Mouse (Mus musculus): ENCODE data around the gene Stx4a. TPM values are rescaled to one million over a fixed set of nuclear protein-coding genes. Genes with fewer than 3 reads are reported as not detected.

Stx4a gene
- total RNA-seq, 1 experiment from 2014 or later: 93.0 TPM

DNA sequence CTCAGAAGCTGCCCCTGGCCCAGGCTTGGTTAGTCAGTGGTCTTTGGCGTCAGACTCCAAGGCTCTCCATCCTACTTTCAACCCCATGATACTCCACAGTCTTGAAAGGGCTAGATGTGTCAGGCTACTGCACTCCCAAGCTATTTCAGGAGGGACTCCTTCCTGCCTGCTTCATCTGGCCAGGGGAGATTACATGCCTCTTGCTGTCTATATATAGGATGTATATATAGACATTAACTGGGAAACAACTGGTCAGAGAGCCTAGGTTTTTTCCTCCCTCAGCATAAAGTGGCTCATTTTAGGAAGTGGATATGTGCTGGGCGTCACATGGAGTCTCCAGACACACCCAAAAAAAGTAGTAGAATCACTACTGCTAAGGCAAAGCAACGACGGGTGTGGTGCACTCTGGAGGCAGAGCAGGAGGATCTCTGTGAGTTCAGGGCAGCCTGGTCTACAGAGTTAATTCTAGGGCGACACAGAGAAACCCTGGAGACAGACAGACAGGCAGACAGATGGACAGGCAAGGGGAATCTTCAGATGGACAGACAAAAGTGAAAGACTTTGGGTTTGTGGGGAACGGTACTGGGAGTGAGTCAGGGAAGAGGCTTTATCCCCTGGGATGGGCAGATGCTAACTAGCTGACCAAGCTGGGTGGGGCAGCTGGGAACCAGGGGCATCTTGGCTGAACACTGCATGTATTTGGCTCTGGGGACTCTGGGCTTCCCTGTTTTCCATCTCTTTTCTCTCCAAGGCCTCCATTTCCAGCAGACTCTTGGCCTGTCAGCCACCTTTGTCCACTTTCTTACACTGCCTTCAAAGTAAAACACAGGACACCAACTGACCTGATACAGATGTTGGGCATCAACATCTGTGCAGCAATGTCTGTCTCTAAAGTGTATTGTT lies 26.1 kb downstream of the Stx4a start:
- ATAC-seq (ENCODE audit: extremely low read depth, insufficient number of reproducible peaks, low FRiP score, poor library complexity, severe bottlenecking): no peak

DNA sequence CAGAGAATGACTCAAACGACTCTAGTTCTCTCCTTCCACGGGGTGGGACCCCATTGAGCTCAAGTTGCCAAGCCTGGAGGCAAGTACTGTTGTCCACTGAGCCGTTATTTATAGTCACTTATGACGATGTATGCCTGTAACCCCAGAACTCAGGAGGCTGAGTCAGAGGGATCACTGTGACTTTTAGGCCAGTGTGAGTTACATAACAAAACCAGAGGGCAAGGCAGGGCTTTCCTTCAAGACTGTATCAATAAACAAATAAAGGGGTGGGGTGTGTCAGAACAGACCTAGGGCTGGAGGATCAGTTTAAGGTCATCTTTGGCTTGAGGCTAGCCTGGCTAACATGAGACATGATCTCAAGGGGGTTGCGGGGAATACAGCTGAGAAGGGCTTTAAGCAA lies 26.8 kb downstream of the Stx4a start:
- ATAC-seq (ENCODE audit: extremely low read depth, insufficient number of reproducible peaks, low FRiP score, poor library complexity, severe bottlenecking): no peak

DNA sequence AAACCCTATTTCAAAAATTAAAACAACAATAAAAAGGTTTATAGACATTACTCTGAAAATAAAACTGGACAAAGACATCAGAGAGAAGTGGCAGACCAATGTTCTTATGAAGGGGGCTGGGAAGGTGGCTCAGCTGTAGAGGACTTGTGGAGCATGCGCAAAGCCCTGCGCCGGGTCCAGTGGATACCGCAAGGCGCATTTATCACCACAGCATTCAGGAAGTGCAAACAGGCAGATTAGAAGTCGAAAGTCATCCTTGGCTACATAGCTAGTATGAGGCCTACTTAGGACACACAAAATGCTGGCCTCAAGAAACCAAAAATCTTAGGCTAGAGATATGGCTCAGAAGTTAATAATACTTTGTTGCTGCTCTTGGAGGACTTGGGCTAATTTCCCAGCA lies 34.2 kb downstream of the Stx4a start:
- no peak for ATAC-seq (ENCODE audit: extremely low read depth, insufficient number of reproducible peaks, low FRiP score, poor library complexity, severe bottlenecking)

DNA sequence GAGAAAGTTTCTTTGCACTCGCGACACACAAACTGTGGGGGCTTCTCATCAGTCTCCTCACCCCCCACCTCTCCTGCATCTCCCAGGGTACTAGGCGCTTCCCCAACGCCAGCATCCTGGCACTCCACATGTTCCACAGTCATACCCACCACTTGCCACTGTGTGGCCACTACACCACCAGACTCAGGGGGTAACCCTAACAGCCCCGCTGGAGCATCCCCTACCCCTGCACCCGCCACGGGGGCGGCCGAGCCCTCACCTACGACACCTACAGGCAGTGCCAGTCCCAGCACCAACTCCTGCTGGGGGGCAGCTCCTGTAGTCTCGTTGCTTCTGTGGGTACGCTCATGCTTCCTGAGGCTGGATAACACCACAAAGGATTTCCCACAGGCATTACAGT lies 42.3 kb downstream of the Stx4a start:
- ATAC-seq (ENCODE audit: extremely low read depth, insufficient number of reproducible peaks, low FRiP score, poor library complexity, severe bottlenecking): no peak

DNA sequence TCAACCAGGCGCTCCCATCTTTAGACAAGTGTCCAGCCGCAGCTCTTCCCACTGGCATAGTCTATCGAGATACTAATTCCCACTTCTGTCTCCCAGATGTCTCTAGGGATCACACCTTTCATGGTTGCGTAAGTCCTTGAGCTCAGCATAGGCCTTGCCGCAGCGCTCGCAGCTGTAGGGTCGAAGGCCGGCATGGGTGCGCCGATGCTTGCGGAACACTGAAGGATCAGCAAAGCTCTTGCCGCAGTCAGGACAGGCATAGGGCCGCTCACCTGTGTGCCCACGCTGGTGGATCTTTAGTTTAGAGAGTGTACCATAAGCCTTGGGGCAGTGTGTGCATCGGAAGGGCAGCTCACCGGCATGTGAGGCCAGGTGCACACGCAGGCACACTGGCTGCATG lies 43.5 kb downstream of the Stx4a start:
- no peak for ATAC-seq (ENCODE audit: extremely low read depth, insufficient number of reproducible peaks, low FRiP score, poor library complexity, severe bottlenecking)

DNA sequence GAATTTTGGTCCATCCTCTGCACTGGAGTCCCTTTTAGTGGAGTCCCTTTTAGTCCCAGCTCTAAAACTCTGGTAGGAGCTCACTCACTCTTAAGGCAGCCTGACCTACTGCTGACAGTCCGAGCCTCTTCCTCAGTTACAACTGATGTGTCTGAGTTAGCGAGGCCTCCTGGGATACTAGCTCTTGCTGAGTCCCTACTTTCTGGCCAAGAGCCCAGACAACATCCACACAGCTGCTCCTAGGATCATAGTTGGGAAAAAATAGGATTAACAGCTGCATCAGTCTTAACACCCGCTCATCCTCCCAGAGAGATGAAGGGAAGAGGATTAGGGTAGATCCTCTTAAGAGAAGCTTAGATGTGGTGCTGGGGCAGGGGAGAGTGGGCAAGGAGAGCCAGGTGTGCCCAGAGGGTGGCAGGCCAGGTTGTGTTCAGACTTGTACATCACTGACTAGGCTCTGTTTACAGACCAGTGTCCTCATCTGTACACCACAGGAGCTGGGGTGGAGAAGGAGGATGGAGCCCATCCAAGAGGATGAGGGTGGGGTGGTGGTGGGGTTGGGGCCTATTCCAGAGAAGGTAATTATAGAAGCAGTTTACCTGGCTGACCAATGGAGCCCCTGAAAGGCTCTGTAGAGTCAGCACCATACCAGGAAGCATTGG lies 45.2 kb downstream of the Stx4a start:
- ATAC-seq (ENCODE audit: extremely low read depth, insufficient number of reproducible peaks, low FRiP score, poor library complexity, severe bottlenecking): no peak

DNA sequence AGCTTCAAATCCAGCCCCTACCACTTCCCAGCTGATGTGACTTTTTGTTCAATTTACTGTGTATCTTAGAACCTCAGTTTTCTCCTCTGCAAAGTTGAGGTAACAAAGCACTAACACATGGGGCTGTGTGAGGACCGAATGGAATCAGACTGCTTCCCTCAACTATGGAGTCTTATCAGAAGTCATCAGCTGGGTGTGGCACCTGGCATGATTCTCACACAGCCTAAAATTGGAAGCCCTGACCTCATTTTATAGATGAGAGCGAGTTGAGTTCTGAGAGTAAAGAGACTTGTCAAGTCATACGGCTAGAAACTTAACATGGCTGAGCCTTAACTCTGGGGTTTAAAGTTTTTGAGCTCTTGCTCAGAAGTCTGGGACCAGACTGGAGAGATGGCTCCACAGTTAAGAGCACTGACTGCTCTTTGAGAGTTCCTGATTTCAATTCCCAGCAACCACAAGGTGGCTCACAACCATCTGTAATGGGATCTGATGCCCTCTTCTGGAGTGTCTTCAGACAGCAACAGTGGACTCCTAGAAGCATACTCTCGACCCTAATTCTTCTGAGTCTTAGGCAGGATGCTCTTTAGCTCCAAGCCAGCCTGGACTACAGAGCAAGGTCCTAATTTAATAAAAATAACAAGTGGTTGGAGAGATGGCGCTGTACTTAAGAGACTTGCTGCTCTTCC lies 46.2 kb downstream of the Stx4a start:
- no peak for ATAC-seq (ENCODE audit: extremely low read depth, insufficient number of reproducible peaks, low FRiP score, poor library complexity, severe bottlenecking)

DNA sequence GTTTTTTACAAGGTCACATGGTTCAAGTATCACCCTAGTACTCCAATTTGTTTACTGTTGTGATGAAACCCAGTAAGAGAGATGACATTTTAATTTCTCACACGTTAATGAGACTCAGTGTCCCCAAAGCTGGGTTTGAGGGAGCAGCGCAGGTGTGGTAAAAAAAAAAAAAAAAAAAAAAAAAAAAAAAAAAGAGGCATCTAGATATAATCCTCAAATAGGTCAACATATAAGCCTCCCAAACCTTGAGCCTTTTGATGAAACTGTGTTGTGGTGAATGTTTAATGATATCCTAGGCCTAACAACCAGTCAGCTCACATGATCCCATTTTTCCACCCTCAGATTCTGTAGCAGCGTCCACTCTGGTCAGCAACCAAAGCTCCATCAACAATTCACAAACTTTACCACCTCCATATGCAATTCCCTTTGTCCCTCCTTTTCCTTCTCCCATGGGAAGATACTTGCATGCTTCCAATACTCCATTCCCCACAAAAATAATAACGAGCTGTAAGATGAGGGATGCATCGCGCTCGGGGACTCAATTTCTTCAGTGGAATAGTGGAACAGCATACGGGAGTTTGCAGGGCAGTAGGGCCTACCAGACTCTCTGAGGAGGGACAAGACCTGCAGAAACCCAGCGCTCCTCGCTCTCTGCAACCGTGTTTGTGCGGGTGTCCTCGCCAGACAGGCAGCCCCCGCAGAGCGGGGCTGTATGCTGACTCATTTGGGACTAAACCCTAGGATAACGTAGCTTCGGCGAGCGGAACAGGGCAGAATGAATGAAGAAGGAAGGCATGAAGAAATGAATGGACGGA lies 50.9 kb downstream of the Stx4a start:
- no peak for ATAC-seq (ENCODE audit: extremely low read depth, insufficient number of reproducible peaks, low FRiP score, poor library complexity, severe bottlenecking)

DNA sequence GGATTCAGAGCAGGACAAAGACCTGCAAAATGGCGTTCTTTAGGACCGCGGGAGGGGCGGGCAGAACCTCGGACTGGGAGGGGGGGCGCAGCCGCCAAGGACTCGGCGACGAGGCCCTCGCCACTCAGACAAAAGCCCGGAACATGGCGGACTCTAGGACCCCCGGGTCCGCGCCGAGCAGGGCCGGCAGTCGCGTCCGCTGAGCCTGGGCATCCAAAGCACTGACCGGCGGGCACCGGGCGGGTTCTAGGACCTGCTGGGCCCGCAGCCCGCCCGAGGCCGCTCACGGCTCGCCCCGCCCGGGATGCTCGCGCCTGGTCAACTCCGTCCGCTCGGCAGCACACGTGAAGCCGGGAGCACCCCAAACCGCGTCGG lies 51.5 kb downstream of the Stx4a start:
- peak; percentile 59 for ATAC-seq (ENCODE audit: extremely low read depth, insufficient number of reproducible peaks, low FRiP score, poor library complexity, severe bottlenecking)

DNA sequence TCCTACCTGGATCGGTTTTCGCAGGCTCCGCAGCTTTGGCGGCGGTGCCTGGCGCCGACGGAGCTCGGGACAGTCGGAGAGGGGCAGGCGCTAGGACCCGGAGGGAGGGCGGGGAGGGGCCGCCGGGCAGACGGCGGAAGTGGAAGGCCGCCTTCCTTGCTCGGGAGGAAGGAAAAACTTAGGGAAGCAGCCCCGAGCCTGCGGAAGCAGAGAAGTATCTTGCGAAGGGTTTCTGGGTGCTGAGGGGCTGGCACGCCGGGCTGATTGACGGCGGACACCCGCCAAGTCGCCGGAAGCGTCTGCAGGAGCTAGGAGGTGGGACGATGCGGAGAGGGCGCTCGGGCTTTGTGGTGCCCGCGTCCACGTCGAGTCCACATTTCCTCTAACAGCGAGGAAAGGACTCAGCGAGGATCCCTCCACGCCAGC lies 52.0 kb downstream of the Stx4a start, which contains the start of gene Zfp646:
Gene Zfp646 (plus strand): TSS at position 181 of the 426 bp plus-strand sequence.
- peak; percentile 33 for ATAC-seq (ENCODE audit: extremely low read depth, insufficient number of reproducible peaks, low FRiP score, poor library complexity, severe bottlenecking)

DNA sequence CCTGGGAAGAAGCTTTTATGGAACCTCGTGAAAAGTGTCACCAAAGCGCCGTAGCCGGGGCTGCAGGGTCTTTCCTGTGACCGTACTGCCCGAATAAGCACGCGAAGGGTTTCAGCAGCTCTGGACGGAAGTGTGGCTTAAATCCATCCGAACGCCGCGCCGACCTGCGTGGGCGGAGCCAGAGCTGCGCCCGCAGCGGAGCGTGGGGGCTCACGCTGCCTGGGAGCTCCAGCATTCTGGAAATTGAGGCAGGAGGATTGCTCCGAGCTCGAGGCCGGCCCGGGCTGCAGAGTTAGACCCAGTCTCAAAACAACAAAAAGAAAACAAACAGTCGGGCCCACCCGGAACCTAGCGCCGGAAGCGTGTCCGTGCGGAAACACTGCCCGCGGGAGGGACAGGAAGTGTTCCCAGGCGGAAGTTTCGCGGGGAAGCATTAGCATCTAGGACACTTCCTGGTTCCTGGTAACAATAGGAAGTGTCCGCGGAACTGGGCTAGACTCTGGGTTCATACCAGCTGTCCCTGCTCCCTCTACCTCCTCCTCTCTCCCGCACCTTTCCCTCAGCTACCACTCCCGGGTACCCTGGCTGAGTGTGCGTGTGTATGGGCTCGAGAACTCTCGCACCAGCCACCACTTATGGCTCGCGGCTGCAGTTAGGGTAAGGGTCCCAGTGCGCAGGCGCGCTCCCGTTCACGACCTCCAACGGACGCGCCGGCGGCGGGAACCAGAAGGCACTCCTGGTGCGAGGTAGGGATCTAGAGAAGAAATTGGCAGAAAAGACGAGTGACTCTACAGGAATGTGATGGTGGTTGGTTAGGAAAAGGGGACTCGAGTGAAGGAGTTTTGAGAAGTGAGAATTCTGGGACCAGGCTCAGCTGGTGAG lies 52.6 kb downstream of the Stx4a start, which contains the start of gene Zfp668:
Gene Zfp668 (minus strand): TSS at position 362 of the 882 bp plus-strand sequence.
- peak; percentile 65 for ATAC-seq (ENCODE audit: extremely low read depth, insufficient number of reproducible peaks, low FRiP score, poor library complexity, severe bottlenecking)

DNA sequence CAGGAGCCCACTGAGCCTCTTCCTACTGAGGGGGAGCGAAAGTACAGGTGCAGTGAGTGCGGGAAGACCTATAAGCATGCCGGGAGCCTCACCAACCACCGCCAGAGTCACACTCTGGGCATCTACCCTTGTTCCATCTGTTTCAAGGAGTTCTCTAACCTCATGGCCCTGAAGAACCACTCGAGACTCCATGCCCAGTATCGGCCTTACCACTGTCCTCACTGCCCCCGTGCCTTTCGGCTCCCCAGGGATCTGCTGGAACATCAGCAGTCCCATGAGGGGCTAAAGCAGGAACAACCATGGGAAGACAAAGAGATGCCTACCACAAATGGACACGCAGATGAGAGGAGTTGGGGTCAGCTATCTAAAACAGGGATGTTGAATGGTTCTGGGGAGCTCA lies 55.2 kb downstream of the Stx4a start:
- ATAC-seq (ENCODE audit: extremely low read depth, insufficient number of reproducible peaks, low FRiP score, poor library complexity, severe bottlenecking): no peak

DNA sequence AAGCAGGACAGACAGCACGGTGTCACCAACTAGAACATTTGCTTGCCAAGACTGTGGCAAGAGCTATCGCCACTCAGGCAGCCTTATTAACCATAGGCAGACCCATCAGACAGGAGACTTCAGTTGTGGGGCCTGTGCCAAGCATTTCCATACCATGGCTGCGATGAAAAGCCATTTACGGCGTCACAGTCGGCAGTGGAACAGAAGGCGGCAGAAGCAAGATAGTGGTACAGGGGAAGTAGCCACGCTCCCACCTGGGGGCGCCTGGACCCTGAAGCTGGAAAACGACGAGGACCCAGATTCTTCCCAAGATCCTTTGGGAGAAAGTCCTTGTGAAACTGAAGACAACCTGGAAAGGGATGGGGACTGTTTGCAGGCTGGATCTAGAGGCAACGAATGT lies 56.3 kb downstream of the Stx4a start:
- no peak for ATAC-seq (ENCODE audit: extremely low read depth, insufficient number of reproducible peaks, low FRiP score, poor library complexity, severe bottlenecking)

DNA sequence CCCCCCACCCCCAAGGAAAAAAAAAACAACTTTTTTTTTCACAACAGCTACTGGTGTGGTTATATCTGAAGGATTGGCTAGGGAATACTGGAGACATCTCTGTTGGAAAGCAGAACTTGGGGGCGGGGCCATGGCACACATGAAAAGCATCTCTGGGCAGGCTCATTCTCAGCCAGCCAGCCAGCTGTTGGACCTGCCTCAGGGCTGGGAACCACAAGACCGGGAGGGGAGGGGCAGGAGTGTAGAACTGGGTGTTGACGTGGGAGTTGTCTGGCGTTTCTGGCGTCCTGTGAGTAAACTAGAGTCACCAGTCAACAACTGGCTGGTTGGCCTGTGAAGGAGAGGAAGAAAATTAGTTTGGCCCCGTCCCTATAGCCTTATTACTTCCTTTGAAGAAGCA lies 61.9 kb downstream of the Stx4a start:
- ATAC-seq (ENCODE audit: extremely low read depth, insufficient number of reproducible peaks, low FRiP score, poor library complexity, severe bottlenecking): no peak

DNA sequence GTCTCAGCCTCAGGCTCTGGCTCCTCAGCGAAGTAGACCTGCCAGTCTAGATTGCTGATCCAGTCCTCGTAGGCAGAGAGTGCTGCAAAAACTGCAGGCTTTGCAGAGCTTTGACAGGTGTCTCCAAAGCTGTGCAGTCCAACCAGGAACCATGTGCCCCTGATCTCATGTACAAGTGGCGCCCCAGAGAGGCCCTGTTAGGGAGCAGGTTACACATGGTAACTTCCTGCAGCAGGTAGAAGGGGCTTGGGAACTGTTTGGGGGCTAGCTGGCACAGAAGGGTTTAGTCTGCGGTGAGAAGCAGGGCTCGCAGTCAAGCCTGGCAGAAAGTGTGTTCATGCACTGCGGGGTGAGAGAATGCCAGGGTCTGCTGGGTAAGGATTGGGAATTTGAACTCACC lies 62.5 kb downstream of the Stx4a start:
- ATAC-seq (ENCODE audit: extremely low read depth, insufficient number of reproducible peaks, low FRiP score, poor library complexity, severe bottlenecking): no peak

DNA sequence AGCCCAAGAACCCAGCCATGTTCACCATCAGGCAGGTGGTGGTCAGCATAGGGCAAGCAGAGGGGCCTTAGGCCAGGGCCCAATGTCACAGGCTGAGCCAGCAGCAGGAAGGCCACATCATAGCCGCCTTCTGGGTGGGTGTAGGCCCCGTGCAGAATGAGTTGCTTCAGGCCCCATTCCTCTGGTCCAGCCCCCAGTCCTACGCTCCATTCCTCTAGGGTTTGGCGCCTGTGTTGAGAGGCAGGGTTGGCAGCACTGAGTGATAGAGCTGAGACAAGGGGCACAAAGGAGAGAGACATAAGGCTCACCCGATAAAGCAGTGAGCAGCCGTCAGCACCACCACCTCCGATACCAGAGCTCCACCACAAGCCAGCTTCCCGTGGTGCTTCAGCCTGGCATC lies 63.1 kb downstream of the Stx4a start:
- no peak for ATAC-seq (ENCODE audit: extremely low read depth, insufficient number of reproducible peaks, low FRiP score, poor library complexity, severe bottlenecking)

DNA sequence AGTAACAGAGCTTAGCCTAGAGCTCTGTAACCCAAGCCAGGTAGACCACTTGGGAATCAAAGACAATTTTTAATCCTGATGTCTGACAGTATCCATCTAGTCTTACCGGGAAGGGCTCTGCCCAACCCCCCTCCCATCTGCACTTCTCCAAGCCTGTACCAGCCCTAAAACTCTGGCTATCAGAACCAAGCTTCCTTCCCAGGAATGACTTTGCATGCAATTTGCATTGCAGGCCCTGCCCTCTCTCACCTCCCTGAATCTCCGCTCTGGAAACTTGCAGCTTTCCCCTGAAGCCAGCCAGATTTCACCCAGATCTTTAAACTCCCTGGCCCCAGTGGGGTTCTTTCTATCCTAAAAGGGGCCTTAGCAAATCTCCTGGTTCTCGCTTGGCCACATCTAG lies 63.7 kb downstream of the Stx4a start:
- no peak for ATAC-seq (ENCODE audit: extremely low read depth, insufficient number of reproducible peaks, low FRiP score, poor library complexity, severe bottlenecking)

DNA sequence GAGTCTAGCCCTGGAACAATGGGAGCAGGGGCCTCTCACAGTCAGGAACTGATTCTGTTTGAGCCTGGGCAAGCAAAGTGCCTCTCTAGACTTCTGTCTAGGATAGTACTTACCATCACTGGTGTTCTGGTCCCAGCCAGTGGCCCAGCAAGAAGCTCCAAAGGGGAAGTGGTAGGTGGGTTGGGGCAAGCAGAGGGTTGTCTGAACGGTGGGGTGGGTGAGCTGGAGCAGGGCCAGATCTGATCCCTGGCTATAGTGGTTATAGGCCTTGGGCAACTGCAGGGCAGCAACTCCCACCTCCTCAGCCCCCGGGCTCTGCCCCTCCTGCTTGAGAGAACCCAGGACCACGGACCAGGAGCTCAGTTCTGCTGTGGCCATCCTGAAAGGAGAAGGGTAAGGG lies 64.7 kb downstream of the Stx4a start:
- ATAC-seq (ENCODE audit: extremely low read depth, insufficient number of reproducible peaks, low FRiP score, poor library complexity, severe bottlenecking): no peak
